Mouse (Mus musculus): ENCODE data around the gene Lmf1. TPM values are rescaled to one million over a fixed set of nuclear protein-coding genes. Genes with fewer than 3 reads are reported as not detected.

Lmf1 gene
- total and polyA plus RNA-seq, 3 experiments: 14.0 to 30.5 TPM; not detected in 1

- H3K9me3 ChIP-seq (replicated peaks; ENCODE audit: insufficient read depth, low read length): no peaks in the 10 kb centered on the region
- no peak overlapping the region for H3K4me3 ChIP-seq (ENCODE audit: control insufficient read depth in 1 of 2, insufficient read depth in 1 of 2, low read depth in 2 of 2, low read length in 2 of 2)
- TF ChIP-seq GATA1 (IDR thresholded peaks at IDR 0.05; ENCODE audit: low read depth, low read length) (no peak), ELF1 (IDR thresholded peaks at IDR 0.05; ENCODE audit: low read depth, low read length) (no peak), TBP (IDR thresholded peaks at IDR 0.05; ENCODE audit: low read depth, low read length) (no peak), POLR2AphosphoS5 (IDR thresholded peaks at IDR 0.05; ENCODE audit: borderline replicate concordance, low read depth, low read length) (no peak), HCFC1 (IDR thresholded peaks at IDR 0.05; ENCODE audit: low read depth, low read length) (no peak), EP300 (IDR thresholded peaks at IDR 0.05; ENCODE audit: low read depth in 1 of 2, low read length in 2 of 2) (no peak)
- no peaks in the 10 kb centered on the region for H3K36me3 ChIP-seq (ENCODE audit: control insufficient read depth in 1 of 2, insufficient read depth in 2 of 2, low read length in 2 of 2)
- H3K79me2 ChIP-seq (ENCODE audit: control insufficient read depth, insufficient read depth, low read length, poor library complexity): no peaks in the 10 kb centered on the region
- no peak overlapping the region for H3K9ac ChIP-seq (ENCODE audit: control insufficient read depth, low read depth, low read length, poor library complexity, severe bottlenecking)
- DNase-seq (ENCODE audit: low read depth, low spot score): no peak
- no peaks in the 10 kb centered on the region for H3K4me1 ChIP-seq (ENCODE audit: control insufficient read depth in 1 of 2, insufficient read depth in 2 of 2, low read length in 2 of 2)
- H3K27me3 ChIP-seq (ENCODE audit: control insufficient read depth in 1 of 2, insufficient read depth in 2 of 2, low read length in 2 of 2): peaks cover 0 to 10% of the 10 kb centered on the region in 2 experiments; a peak in 3 of 4 replicates
- H3K27ac ChIP-seq (ENCODE audit: control insufficient read depth, low read depth, low read length): no peak overlapping the region
Measured at GRCm38 (mm10) chr17:25709994-25710393, 131.1 kb downstream of the Lmf1 start.

- no peaks in the 10 kb centered on the region for H3K36me3 ChIP-seq (ENCODE audit: control insufficient read depth in 1 of 2, insufficient read depth in 2 of 2, low read length in 2 of 2)
Measured at GRCm38 (mm10) chr17:25711136-25711535, 132.3 kb downstream of the Lmf1 start.

More at GRCm38 (mm10) chr17:25711136-25711535, 132.3 kb downstream of the Lmf1 start:
- H3K4me3 ChIP-seq (ENCODE audit: control insufficient read depth in 1 of 2, insufficient read depth in 1 of 2, low read depth in 2 of 2, low read length in 2 of 2): no peak overlapping the region
- no peaks in the 10 kb centered on the region for H3K9me3 ChIP-seq (replicated peaks; ENCODE audit: insufficient read depth, low read length)
- no peaks in the 10 kb centered on the region for H3K79me2 ChIP-seq (ENCODE audit: control insufficient read depth, insufficient read depth, low read length, poor library complexity)
- H3K27me3 ChIP-seq (ENCODE audit: control insufficient read depth in 1 of 2, insufficient read depth in 2 of 2, low read length in 2 of 2): peaks cover 0 to 9% of the 10 kb centered on the region in 2 experiments; a peak in 3 of 4 replicates
- DNase-seq (ENCODE audit: low read depth, low spot score): no peak
- H3K27ac ChIP-seq (ENCODE audit: control insufficient read depth, low read depth, low read length): no peak overlapping the region
- peaks cover 0 to 9% of the 10 kb centered on the region in 2 experiments; a peak in 2 of 4 replicates for H3K4me1 ChIP-seq (ENCODE audit: control insufficient read depth in 1 of 2, insufficient read depth in 2 of 2, low read length in 2 of 2)
- H3K9ac ChIP-seq (ENCODE audit: control insufficient read depth, low read depth, low read length, poor library complexity, severe bottlenecking): no peak overlapping the region
- TF ChIP-seq POLR2AphosphoS5 (IDR thresholded peaks at IDR 0.05; ENCODE audit: borderline replicate concordance, low read depth, low read length) (no peak), ZKSCAN1 (IDR thresholded peaks at IDR 0.05; ENCODE audit: low read depth, low read length) (no peak), USF1 (IDR thresholded peaks at IDR 0.05; ENCODE audit: low read depth, low read length) (no peak), ETS1 (IDR thresholded peaks at IDR 0.05; ENCODE audit: low read depth, low read length) (no peak), ELF1 (IDR thresholded peaks at IDR 0.05; ENCODE audit: low read depth, low read length) (no peak), ZNF384 (IDR thresholded peaks at IDR 0.05; ENCODE audit: low read depth, low read length) (no peak), MAZ (IDR thresholded peaks at IDR 0.05; ENCODE audit: low read depth, low read length) (no peak), CHD1 (IDR thresholded peaks at IDR 0.05; ENCODE audit: low read depth, low read length) (no peak), RCOR1 (IDR thresholded peaks at IDR 0.05; ENCODE audit: low read depth, low read length) (no peak), MYC (IDR thresholded peaks at IDR 0.05; ENCODE audit: low read depth, low read length) (no peak), POLR2AphosphoS2 (IDR thresholded peaks at IDR 0.05; ENCODE audit: low read length) (no peak), EP300 (IDR thresholded peaks at IDR 0.05; ENCODE audit: low read depth in 1 of 2, low read length in 2 of 2) (no peak), USF2 (IDR thresholded peaks at IDR 0.05; ENCODE audit: borderline replicate concordance in 1 of 2, insufficient read depth in 1 of 2, low read depth in 1 of 2, low read length in 2 of 2) (no peak), JUND (IDR thresholded peaks at IDR 0.05; ENCODE audit: low read depth, low read length) (no peak), RAD21 (IDR thresholded peaks at IDR 0.05; ENCODE audit: low read depth, low read length) (no peak), E2F4 (IDR thresholded peaks at IDR 0.05; ENCODE audit: borderline replicate concordance, low read depth, low read length) (no peak)

Other genes with a start within 250 kb of the Lmf1 start
- not detected in 2 replicates for gene Tpsab1, start 233.5 kb upstream of the Lmf1 start, total RNA-seq (2012; rRNA removed)
- gene Tpsab1, start 233.5 kb upstream of the Lmf1 start, polyA plus RNA-seq (2012; ENCODE audit: insufficient read depth in 1 of 2, insufficient read length in 2 of 2, low read depth in 1 of 2, low replicate concordance in 2 of 2, missing spikeins in 1 of 2): not detected
- not detected in 2 replicates for gene Tpsb2, start 212.8 kb upstream of the Lmf1 start, total RNA-seq (2012; rRNA removed)
- not detected for gene Tpsb2, start 212.8 kb upstream of the Lmf1 start, polyA plus RNA-seq (2012; ENCODE audit: insufficient read depth in 1 of 2, insufficient read length in 2 of 2, low read depth in 1 of 2, low replicate concordance in 2 of 2, missing spikeins in 1 of 2)
- not detected in 2 replicates for gene Tpsg1, start 209.8 kb upstream of the Lmf1 start, total RNA-seq (2012; rRNA removed)
- not detected for gene Tpsg1, start 209.8 kb upstream of the Lmf1 start, polyA plus RNA-seq (2012; ENCODE audit: insufficient read depth in 1 of 2, insufficient read length in 2 of 2, low read depth in 1 of 2, low replicate concordance in 2 of 2, missing spikeins in 1 of 2)
- 0.31 TPM in 1 of 2 replicates, not detected in the other for gene Cacna1h, start 145.3 kb upstream of the Lmf1 start, total RNA-seq (2012; rRNA removed)
- gene Cacna1h, start 145.3 kb upstream of the Lmf1 start, polyA plus RNA-seq (2012; ENCODE audit: insufficient read depth in 1 of 2, insufficient read length in 2 of 2, low read depth in 1 of 2, low replicate concordance in 2 of 2, missing spikeins in 1 of 2): under 1 TPM in 1 of 2 experiments, not detected in 1; 0.25 TPM
- not detected in 2 replicates for gene Tekt4, start 124.5 kb upstream of the Lmf1 start, total RNA-seq (2012; rRNA removed)
- gene Tekt4, start 124.5 kb upstream of the Lmf1 start, polyA plus RNA-seq (2012; ENCODE audit: insufficient read depth in 1 of 2, insufficient read length in 2 of 2, low read depth in 1 of 2, low replicate concordance in 2 of 2, missing spikeins in 1 of 2): not detected
- not detected in 2 replicates for gene Sstr5, start 81.8 kb upstream of the Lmf1 start, total RNA-seq (2012; rRNA removed)
- gene Sstr5, start 81.8 kb upstream of the Lmf1 start, polyA plus RNA-seq (2012; ENCODE audit: insufficient read depth in 1 of 2, insufficient read length in 2 of 2, low read depth in 1 of 2, low replicate concordance in 2 of 2, missing spikeins in 1 of 2): not detected
- not detected in 2 replicates for gene Sox8, start 8.4 kb upstream of the Lmf1 start, total RNA-seq (2012; rRNA removed)
- gene Sox8, start 8.4 kb upstream of the Lmf1 start, polyA plus RNA-seq (2012; ENCODE audit: insufficient read depth in 1 of 2, insufficient read length in 2 of 2, low read depth in 1 of 2, low replicate concordance in 2 of 2, missing spikeins in 1 of 2): not detected
- gene Gng13, start 138.1 kb downstream of the Lmf1 start, total RNA-seq (2012; rRNA removed): 3.1 and 3.9 TPM in 2 replicates
- under 1 TPM in 1 of 2 experiments, not detected in 1; 0.13 TPM for gene Gng13, start 138.1 kb downstream of the Lmf1 start, polyA plus RNA-seq (2012; ENCODE audit: insufficient read depth in 1 of 2, insufficient read length in 2 of 2, low read depth in 1 of 2, low replicate concordance in 2 of 2, missing spikeins in 1 of 2)
- gene Chtf18, start 148.3 kb downstream of the Lmf1 start, total RNA-seq (2012; rRNA removed): 29.9 and 35.5 TPM in 2 replicates
- gene Chtf18, start 148.3 kb downstream of the Lmf1 start, polyA plus RNA-seq (2012; ENCODE audit: insufficient read depth in 1 of 2, insufficient read length in 2 of 2, low read depth in 1 of 2, low replicate concordance in 2 of 2, missing spikeins in 1 of 2): 10 to 100 TPM in 1 of 2 experiments, not detected in 1; 71.1 TPM
- gene Rpusd1, start 148.6 kb downstream of the Lmf1 start, total RNA-seq (2012; rRNA removed): 7.3 and 8.2 TPM in 2 replicates
- gene Rpusd1, start 148.6 kb downstream of the Lmf1 start, polyA plus RNA-seq (2012; ENCODE audit: insufficient read depth in 1 of 2, insufficient read length in 2 of 2, low read depth in 1 of 2, low replicate concordance in 2 of 2, missing spikeins in 1 of 2): 10 to 100 TPM in 1 of 2 experiments, not detected in 1; 23.9 TPM
- 0.08 TPM in 1 of 2 replicates, not detected in the other for gene Mslnl, start 157.0 kb downstream of the Lmf1 start, total RNA-seq (2012; rRNA removed)
- under 1 TPM in 1 of 2 experiments, not detected in 1; 0.08 TPM for gene Mslnl, start 157.0 kb downstream of the Lmf1 start, polyA plus RNA-seq (2012; ENCODE audit: insufficient read depth in 1 of 2, insufficient read length in 2 of 2, low read depth in 1 of 2, low replicate concordance in 2 of 2, missing spikeins in 1 of 2)
- not detected in 2 replicates for gene Msln, start 175.3 kb downstream of the Lmf1 start, total RNA-seq (2012; rRNA removed)
- not detected for gene Msln, start 175.3 kb downstream of the Lmf1 start, polyA plus RNA-seq (2012; ENCODE audit: insufficient read depth in 1 of 2, insufficient read length in 2 of 2, low read depth in 1 of 2, low replicate concordance in 2 of 2, missing spikeins in 1 of 2)
- 26.9 and 34.3 TPM in 2 replicates for gene Narfl, start 194.7 kb downstream of the Lmf1 start, total RNA-seq (2012; rRNA removed)
- 10 to 100 TPM in 1 of 2 experiments, not detected in 1; 30.6 TPM for gene Narfl, start 194.7 kb downstream of the Lmf1 start, polyA plus RNA-seq (2012; ENCODE audit: insufficient read depth in 1 of 2, insufficient read length in 2 of 2, low read depth in 1 of 2, low replicate concordance in 2 of 2, missing spikeins in 1 of 2)
- gene Haghl, start 206.6 kb downstream of the Lmf1 start, total RNA-seq (2012; rRNA removed): 10.7 and 12.6 TPM in 2 replicates
- gene Haghl, start 206.6 kb downstream of the Lmf1 start, polyA plus RNA-seq (2012; ENCODE audit: insufficient read depth in 1 of 2, insufficient read length in 2 of 2, low read depth in 1 of 2, low replicate concordance in 2 of 2, missing spikeins in 1 of 2): 10 to 100 TPM in 1 of 2 experiments, not detected in 1; 13.2 TPM
- gene Ccdc78, start 207.5 kb downstream of the Lmf1 start, total RNA-seq (2012; rRNA removed): 0.08 TPM in 1 of 2 replicates, not detected in the other
- under 1 TPM in 1 of 2 experiments, not detected in 1; 0.85 TPM for gene Ccdc78, start 207.5 kb downstream of the Lmf1 start, polyA plus RNA-seq (2012; ENCODE audit: insufficient read depth in 1 of 2, insufficient read length in 2 of 2, low read depth in 1 of 2, low replicate concordance in 2 of 2, missing spikeins in 1 of 2)
- 35.3 and 39.0 TPM in 2 replicates for gene Fam173a, start 213.8 kb downstream of the Lmf1 start, total RNA-seq (2012; rRNA removed)
- 10 to 100 TPM in 1 of 2 experiments, not detected in 1; 36.6 TPM for gene Fam173a, start 213.8 kb downstream of the Lmf1 start, polyA plus RNA-seq (2012; ENCODE audit: insufficient read depth in 1 of 2, insufficient read length in 2 of 2, low read depth in 1 of 2, low replicate concordance in 2 of 2, missing spikeins in 1 of 2)
- 0.92 TPM in 1 of 2 replicates, not detected in the other for gene AC134908.4, start 216.6 kb downstream of the Lmf1 start, total RNA-seq (2012; rRNA removed)
- gene AC134908.4, start 216.6 kb downstream of the Lmf1 start, polyA plus RNA-seq (2012; ENCODE audit: insufficient read depth in 1 of 2, insufficient read length in 2 of 2, low read depth in 1 of 2, low replicate concordance in 2 of 2, missing spikeins in 1 of 2): not detected
- 95.7 and 104 TPM in 2 replicates for gene Metrn, start 218.1 kb downstream of the Lmf1 start, total RNA-seq (2012; rRNA removed)
- gene Metrn, start 218.1 kb downstream of the Lmf1 start, polyA plus RNA-seq (2012; ENCODE audit: insufficient read depth in 1 of 2, insufficient read length in 2 of 2, low read depth in 1 of 2, low replicate concordance in 2 of 2, missing spikeins in 1 of 2): 100 to 1,000 TPM in 1 of 2 experiments, not detected in 1; 116 TPM
- gene Fbxl16, start 230.0 kb downstream of the Lmf1 start, total RNA-seq (2012; rRNA removed): not detected in 2 replicates
- under 1 TPM in 1 of 2 experiments, not detected in 1; 0.11 TPM for gene Fbxl16, start 230.0 kb downstream of the Lmf1 start, polyA plus RNA-seq (2012; ENCODE audit: insufficient read depth in 1 of 2, insufficient read length in 2 of 2, low read depth in 1 of 2, low replicate concordance in 2 of 2, missing spikeins in 1 of 2)
- gene Wdr24, start 244.5 kb downstream of the Lmf1 start, total RNA-seq (2012; rRNA removed): 29.4 and 38.8 TPM in 2 replicates
- gene Wdr24, start 244.5 kb downstream of the Lmf1 start, polyA plus RNA-seq (2012; ENCODE audit: insufficient read depth in 1 of 2, insufficient read length in 2 of 2, low read depth in 1 of 2, low replicate concordance in 2 of 2, missing spikeins in 1 of 2): 10 to 100 TPM in 1 of 2 experiments, not detected in 1; 35.0 TPM
- gene Jmjd8, start 249.8 kb downstream of the Lmf1 start, total RNA-seq (2012; rRNA removed): 12.9 and 13.1 TPM in 2 replicates
- gene Jmjd8, start 249.8 kb downstream of the Lmf1 start, polyA plus RNA-seq (2012; ENCODE audit: insufficient read depth in 1 of 2, insufficient read length in 2 of 2, low read depth in 1 of 2, low replicate concordance in 2 of 2, missing spikeins in 1 of 2): 10 to 100 TPM in 1 of 2 experiments, not detected in 1; 23.9 TPM